Mouse (Mus musculus) MEL (cell line): ENCODE measurements around the gene Tjp2. TPM values are rescaled to one million over a fixed set of nuclear protein-coding genes. Genes with fewer than 3 reads are reported as not detected.

ENCODE experiments used
- DNase-seq: peaks from one replicate; pipeline ENCODE4 v3.0.0; 2011; ENCODE audit warnings: low read depth, low spot score
- H3K27ac ChIP-seq: 2 replicates; pipeline ENCODE4 v1.5.1; 2012; ENCODE audit warnings: low read depth, mild to moderate bottlenecking, control low read depth, low read length, moderate library complexity; ENCODE audit not compliant: control insufficient read depth
- H3K27me3 ChIP-seq, 2 experiments: fragments of 150-350 bp in 1 of 2; sonication (generic) in 1 of 2; 2 replicates each; pipeline ENCODE4 v1.6.1; 2012; ENCODE audit warnings: low read length in 2 of 2, mild to moderate bottlenecking in 2 of 2, improper control_type of control experiment in 1 of 2, moderate library complexity in 1 of 2; ENCODE audit not compliant: insufficient read depth in 2 of 2, control insufficient read depth in 1 of 2
- H3K36me3 ChIP-seq, 2 experiments: 2 replicates each; pipeline ENCODE4 v1.6.1; 2012 to 2014; ENCODE audit warnings: low read length in 2 of 2, improper control_type of control experiment in 1 of 2, inconsistent platforms in 1 of 2, mild to moderate bottlenecking in 1 of 2; ENCODE audit not compliant: insufficient read depth in 2 of 2, control insufficient read depth in 1 of 2
- H3K4me1 ChIP-seq, 2 experiments: fragments of 150-350 bp in 1 of 2; sonication (generic) in 1 of 2; 2 replicates each; pipeline ENCODE4 v1.6.1; 2012; ENCODE audit warnings: low read length in 2 of 2, improper control_type of control experiment in 1 of 2, mild to moderate bottlenecking in 1 of 2; ENCODE audit not compliant: insufficient read depth in 2 of 2, control insufficient read depth in 1 of 2
- H3K4me3 ChIP-seq, 2 experiments: fragments of 150-350 bp in 1 of 2; sonication (generic) in 1 of 2; 2 replicates each; pipeline ENCODE4 v1.5.1; 2012; ENCODE audit warnings: low read depth in 2 of 2, low read length in 2 of 2, mild to moderate bottlenecking in 2 of 2, moderate library complexity in 2 of 2, control low read depth in 1 of 2, improper control_type of control experiment in 1 of 2; ENCODE audit not compliant: control insufficient read depth in 1 of 2, insufficient read depth in 1 of 2
- H3K79me2 ChIP-seq: 2 replicates; pipeline ENCODE4 v1.6.1; 2012; ENCODE audit warnings: mild to moderate bottlenecking, low read length, moderate library complexity; ENCODE audit not compliant: control insufficient read depth, poor library complexity, insufficient read depth
- H3K9ac ChIP-seq: 2 replicates; pipeline ENCODE4 v1.6.1; 2012; ENCODE audit warnings: low read depth, mild to moderate bottlenecking, control low read depth, low read length, moderate library complexity; ENCODE audit not compliant: control insufficient read depth, poor library complexity, severe bottlenecking
- H3K9me3 ChIP-seq: fragments of 150-350 bp; sonication (generic); replicated peaks from 2 replicates; pipeline ENCODE4 v1.6.1; 2012; ENCODE audit warnings: mild to moderate bottlenecking, low read length, improper control_type of control experiment, moderate library complexity; ENCODE audit not compliant: insufficient read depth
- BHLHE40 ChIP-seq: IDR thresholded peaks from 2 replicates; pipeline ENCODE4 v1.6.1; 2012; ENCODE audit warnings: low read depth, mild to moderate bottlenecking, inconsistent platforms, low read length, improper control_type of control experiment, borderline replicate concordance
- CHD1 ChIP-seq: IDR thresholded peaks from 2 replicates; pipeline ENCODE4 v1.6.1; 2012; ENCODE audit warnings: low read depth, mild to moderate bottlenecking, inconsistent platforms, low read length, improper control_type of control experiment
- CHD2 ChIP-seq: IDR thresholded peaks from 2 replicates; pipeline ENCODE4 v1.6.1; 2011; ENCODE audit warnings: low read length, improper control_type of control experiment
- ETS1 ChIP-seq: IDR thresholded peaks from 2 replicates; pipeline ENCODE4 v1.6.1; 2012; ENCODE audit warnings: low read depth, mild to moderate bottlenecking, inconsistent platforms, low read length, improper control_type of control experiment, moderate library complexity
- JUND ChIP-seq: IDR thresholded peaks from 2 replicates; pipeline ENCODE4 v1.6.1; 2011; ENCODE audit warnings: low read depth, mild to moderate bottlenecking, improper control_type of control experiment, low read length
- KAT2A ChIP-seq: conservative IDR thresholded peaks from 2 replicates; pipeline ENCODE4 v1.6.1; 2012; ENCODE audit warnings: low read depth, low read length, improper control_type of control experiment, inconsistent platforms
- MAFK ChIP-seq: IDR thresholded peaks from 2 replicates; pipeline ENCODE4 v1.6.1; 2011; ENCODE audit warnings: low read depth, mild to moderate bottlenecking, low read length, improper control_type of control experiment, borderline replicate concordance
- MAX ChIP-seq: IDR thresholded peaks from 2 replicates; pipeline ENCODE4 v1.6.1; 2011; ENCODE audit warnings: low read length, improper control_type of control experiment
- MAZ ChIP-seq: IDR thresholded peaks from 2 replicates; pipeline ENCODE4 v1.6.1; 2012; ENCODE audit warnings: low read depth, mild to moderate bottlenecking, inconsistent platforms, low read length, improper control_type of control experiment
- MYB ChIP-seq: IDR thresholded peaks from 2 replicates; pipeline ENCODE4 v1.6.1; 2011; ENCODE audit warnings: mild to moderate bottlenecking, low read depth, low read length, improper control_type of control experiment
- POLR2A ChIP-seq, 2 experiments: IDR thresholded peaks; 2 replicates each; pipeline ENCODE4 v1.6.1; 2011 to 2012; ENCODE audit warnings: low read length in 2 of 2, mild to moderate bottlenecking in 2 of 2, control low read depth in 1 of 2, improper control_type of control experiment in 1 of 2, low read depth in 1 of 2, moderate library complexity in 1 of 2; ENCODE audit not compliant: control insufficient read depth in 1 of 2, insufficient read depth in 1 of 2, poor library complexity in 1 of 2
- POLR2AphosphoS2 ChIP-seq: IDR thresholded peaks from 2 replicates; pipeline ENCODE4 v1.6.1; 2011; ENCODE audit warnings: low read length, improper control_type of control experiment
- TAL1 ChIP-seq: IDR thresholded peaks from 2 replicates; pipeline ENCODE4 v1.6.1; 2012; ENCODE audit warnings: mild to moderate bottlenecking, inconsistent platforms, low read length, moderate library complexity, mixed read lengths
- TBP ChIP-seq: IDR thresholded peaks from 2 replicates; pipeline ENCODE4 v1.8.0; 2011; ENCODE audit warnings: low read depth, low read length, improper control_type of control experiment
- TCF12 ChIP-seq: IDR thresholded peaks from 2 replicates; pipeline ENCODE4 v1.6.1; 2014; ENCODE audit warnings: low read depth, mild to moderate bottlenecking, inconsistent platforms, low read length, improper control_type of control experiment, moderate library complexity
- USF1 ChIP-seq: IDR thresholded peaks from 2 replicates; pipeline ENCODE4 v1.6.1; 2014; ENCODE audit warnings: low read depth, mild to moderate bottlenecking, inconsistent platforms, low read length, improper control_type of control experiment, moderate library complexity
- ZC3H11A ChIP-seq: IDR thresholded peaks from 2 replicates; pipeline ENCODE4 v1.6.1; 2012; ENCODE audit warnings: low read depth, mild to moderate bottlenecking, inconsistent platforms, low read length, improper control_type of control experiment
- ZKSCAN1 ChIP-seq: IDR thresholded peaks from 2 replicates; pipeline ENCODE4 v1.6.1; 2012; ENCODE audit warnings: low read depth, mild to moderate bottlenecking, inconsistent platforms, low read length, improper control_type of control experiment, moderate library complexity
- ZMIZ1 ChIP-seq: IDR thresholded peaks from 2 replicates; pipeline ENCODE4 v1.6.1; 2012; ENCODE audit warnings: low read depth, mild to moderate bottlenecking, inconsistent platforms, low read length, improper control_type of control experiment, moderate library complexity
- polyA plus RNA-seq, 2 experiments: library from polyadenylated mRNA; stranded (reverse) in 1 of 2; unstranded in 1 of 2; fragments of >175 nt in 1 of 2; fragments of >200 nt in 1 of 2; gene quantifications; 2 replicates each; pipeline versions ENCODE4 v1.2.1 to v1.2.4; 2012; ENCODE audit warnings: low replicate concordance in 2 of 2, low read depth in 1 of 2; ENCODE audit not compliant: insufficient read length in 2 of 2, insufficient read depth in 1 of 2, missing spikeins in 1 of 2
- total RNA-seq: library from RNA; depleted of rRNA; stranded (reverse); fragments of 300-350 nt; gene quantifications from 2 replicates; pipeline ENCODE4 v1.2.3, GENCODE M21; 2012

Gene Tjp2
- total and polyA plus RNA-seq, 3 experiments, result 3.0 to 8.3 TPM; not detected in 1

GRCm38 (mm10) chr19:24243340-24243739 is 18.5 kb upstream of the Tjp2 start:
- TF ChIP-seq MAX, result no peak
- no peak for TF ChIP-seq TBP
- TF ChIP-seq MAFK, result no peak
- no peak for TF ChIP-seq ETS1
- TF ChIP-seq BHLHE40, result no peak
- TF ChIP-seq MYB, result no peak
- TF ChIP-seq ZC3H11A, result no peak
- no peak for TF ChIP-seq KAT2A
- no peak overlapping the region for H3K4me3 ChIP-seq
- H3K9me3 ChIP-seq, result no peaks in the 10 kb centered on the region
- H3K4me1 ChIP-seq, result peaks cover 0 to 4% of the 10 kb centered on the region in 2 experiments; a peak in 2 of 4 replicates
- H3K27ac ChIP-seq, result no peak overlapping the region
- H3K27me3 ChIP-seq, result no peaks in the 10 kb centered on the region
- no peaks in the 10 kb centered on the region for H3K79me2 ChIP-seq
- H3K9ac ChIP-seq, result no peak overlapping the region
- H3K36me3 ChIP-seq, result no peaks in the 10 kb centered on the region
- DNase-seq, result no peak

GRCm38 (mm10) chr19:24241799-24242546 is 17.1 kb upstream of the Tjp2 start:
- no peaks in the 10 kb centered on the region for H3K4me1 ChIP-seq
- no peaks in the 10 kb centered on the region for H3K9me3 ChIP-seq
- no peaks in the 10 kb centered on the region for H3K36me3 ChIP-seq
- H3K4me3 ChIP-seq, result no peak overlapping the region
- no peak for DNase-seq
- no peak overlapping the region for H3K27ac ChIP-seq
- TF ChIP-seq POLR2AphosphoS2, result no peak
- no peak for TF ChIP-seq MAZ
- no peak for TF ChIP-seq JUND
- TF ChIP-seq ZMIZ1, result no peak
- TF ChIP-seq TAL1, result no peak
- TF ChIP-seq ETS1, result no peak
- H3K9ac ChIP-seq, result no peak overlapping the region
- H3K79me2 ChIP-seq, result no peaks in the 10 kb centered on the region
- no peaks in the 10 kb centered on the region for H3K27me3 ChIP-seq

GRCm38 (mm10) chr19:24241271-24241670 is 16.4 kb upstream of the Tjp2 start:
- TF ChIP-seq POLR2A (IDR thresholded peaks at IDR 0.05; ENCODE audit: control insufficient read depth in 1 of 2, insufficient read depth in 1 of 2, low read depth in 1 of 2, low read length in 2 of 2, poor library complexity in 1 of 2) (no peak), MYB (no peak), TAL1 (no peak), TCF12 (no peak), MAFK (no peak), USF1 (no peak), TBP (no peak), CHD1 (no peak), BHLHE40 (no peak), ZKSCAN1 (no peak), CHD2 (no peak)
- H3K4me1 ChIP-seq, result no peaks in the 10 kb centered on the region
- no peak overlapping the region for H3K9ac ChIP-seq
- no peak overlapping the region for H3K4me3 ChIP-seq
- no peaks in the 10 kb centered on the region for H3K27me3 ChIP-seq
- no peaks in the 10 kb centered on the region for H3K36me3 ChIP-seq
- no peak overlapping the region for H3K27ac ChIP-seq
- no peaks in the 10 kb centered on the region for H3K79me2 ChIP-seq
- DNase-seq, result no peak
- no peaks in the 10 kb centered on the region for H3K9me3 ChIP-seq
